Mouse (Mus musculus) hindbrain, embryonic 14.5 days (tissue): Measurements from ENCODE around the gene Adipor2. TPM values are rescaled to one million over a fixed set of nuclear protein-coding genes. Genes with fewer than 3 reads are reported as not detected.

Experiments
- ATAC-seq: fragments of 200-750 bp; cut with Nextera tagmentation; 2 replicates; pipeline ENCODE4 v1.8.0; 2017; ENCODE audit warnings: moderate number of reproducible peaks, mild to moderate bottlenecking, moderate TSS enrichment, moderate library complexity; ENCODE audit not compliant: low FRiP score
- DNase-seq: peaks from one replicate; pipeline ENCODE4 v3.0.0-alpha.2; 2015; ENCODE audit warnings: low spot score
- H3K27ac ChIP-seq: fragments of 300-500 bp; sonication (generic); 2 replicates; pipeline ENCODE4 v1.5.1; 2014; ENCODE audit warnings: mild to moderate bottlenecking, moderate library complexity
- H3K27me3 ChIP-seq: fragments of 300-500 bp; sonication (generic); 2 replicates; pipeline ENCODE4 v1.6.1; 2014; ENCODE audit warnings: mild to moderate bottlenecking, low read length, mixed read lengths; ENCODE audit not compliant: control insufficient read depth, insufficient read depth
- H3K36me3 ChIP-seq: fragments of 300-500 bp; sonication (generic); replicated peaks from 2 replicates; pipeline ENCODE4 v1.6.1; 2014; ENCODE audit not compliant: control insufficient read depth, insufficient read depth
- H3K4me1 ChIP-seq: fragments of 300-500 bp; sonication (generic); replicated peaks from 2 replicates; pipeline ENCODE4 v1.6.1; 2014; ENCODE audit warnings: antibody characterized with exemption, low read length, mixed read lengths; ENCODE audit not compliant: control insufficient read depth, insufficient read depth
- H3K4me2 ChIP-seq: fragments of 300-500 bp; sonication (generic); replicated peaks from 2 replicates; pipeline ENCODE4 v1.6.1; 2014; ENCODE audit warnings: mild to moderate bottlenecking, moderate library complexity
- H3K4me3 ChIP-seq: fragments of 300-500 bp; sonication (generic); replicated peaks from 2 replicates; pipeline ENCODE4 v1.5.1; 2014; ENCODE audit warnings: mild to moderate bottlenecking, low read length
- H3K9ac ChIP-seq: fragments of 300-500 bp; sonication (generic); 2 replicates; pipeline ENCODE4 v1.6.1; 2014
- H3K9me3 ChIP-seq: fragments of 300-500 bp; sonication (generic); 2 replicates; pipeline ENCODE4 v1.6.1; 2016; ENCODE audit warnings: low read length; ENCODE audit not compliant: control insufficient read depth
- WGBS: fragments of 180-500 bp; shearing (Covaris S2); extraction: QIAGEN DNeasy Blood & Tissue Kit; methylation state at CpG from one replicate; pipeline ENCODE4 v1.1.7; 2014; 5-methylcytosine and 5-hydroxymethylcytosine counted together
- polyA plus RNA-seq: library from polyadenylated mRNA; unstranded; fragments of >200 nt; fragmentation: Nextera tagmentation; extraction: Ambion mirVana; gene quantifications from 2 replicates; pipeline ENCODE4 v1.2.1, GENCODE M21; 2014

Gene Adipor2
- polyA plus RNA-seq, 1 experiment from 2014 or later = 27.3 TPM

DNA sequence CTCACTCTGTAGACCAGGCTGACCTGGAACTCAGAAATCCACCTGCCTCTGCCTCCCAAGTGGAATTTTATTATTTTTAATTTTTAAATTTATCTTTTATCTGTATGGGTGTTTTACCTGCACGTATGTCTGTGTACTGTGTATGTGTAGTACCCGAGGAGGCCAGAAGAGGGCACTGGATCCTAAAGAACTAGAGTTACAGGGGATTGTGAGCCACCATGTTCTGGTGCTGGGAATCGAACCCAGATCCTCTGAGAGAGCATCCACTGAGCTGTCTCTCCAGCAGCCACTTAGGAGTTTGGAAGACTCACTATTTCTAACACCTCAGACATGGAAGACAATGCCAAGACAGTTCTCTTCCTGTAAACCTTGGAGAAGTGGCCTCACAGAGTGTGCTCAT is 11.1 kb upstream of the Adipor2 start:
- no peak for ATAC-seq
- 87% methylated on average over 3 of the region's 3 CpGs for WGBS
- H3K4me3 ChIP-seq = no peak overlapping the region
- H3K36me3 ChIP-seq = no peaks in the 10 kb centered on the region
- no peak for DNase-seq
- no peaks in the 10 kb centered on the region for H3K9me3 ChIP-seq
- H3K4me2 ChIP-seq = no peak overlapping the region
- H3K9ac ChIP-seq = no peak overlapping the region
- H3K27ac ChIP-seq = no peak overlapping the region
- no peaks in the 10 kb centered on the region for H3K4me1 ChIP-seq
- no peaks in the 10 kb centered on the region for H3K27me3 ChIP-seq

DNA sequence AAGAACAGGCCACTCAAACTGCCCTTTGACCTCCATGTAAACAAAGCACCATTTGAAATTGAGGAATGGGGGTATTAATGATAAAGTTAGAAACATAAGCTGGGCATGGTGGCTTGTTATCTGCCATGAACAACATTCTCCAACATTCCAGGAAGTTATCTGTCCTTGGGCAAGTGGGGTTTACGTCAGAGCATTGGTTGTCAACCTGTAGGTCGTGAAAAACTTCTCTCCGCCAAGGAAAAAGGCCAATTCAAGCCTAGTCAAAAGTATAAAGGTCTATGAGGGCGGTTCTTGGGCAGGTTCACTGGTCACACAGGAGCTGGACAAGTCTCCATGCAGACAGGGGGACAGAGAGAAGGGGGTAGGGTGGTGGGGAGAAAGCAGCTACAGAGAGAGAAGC is 3.5 kb upstream of the Adipor2 start:
- ATAC-seq (no peak), DNase-seq (no peak)
- Histone ChIP-seq H3K4me2 (no peak overlapping the region), H3K27ac (no peak overlapping the region), H3K36me3 (no peaks in the 10 kb centered on the region), H3K27me3 (no peaks in the 10 kb centered on the region), H3K9ac (no peak overlapping the region), H3K4me3 (no peak overlapping the region), H3K9me3 (no peaks in the 10 kb centered on the region), H3K4me1 (0 out of 2 replicates have a peak, but pooled peaks cover 5% of the 10 kb centered on the region)
- WGBS = 95% methylated on average over 4 of the region's 4 CpGs

DNA sequence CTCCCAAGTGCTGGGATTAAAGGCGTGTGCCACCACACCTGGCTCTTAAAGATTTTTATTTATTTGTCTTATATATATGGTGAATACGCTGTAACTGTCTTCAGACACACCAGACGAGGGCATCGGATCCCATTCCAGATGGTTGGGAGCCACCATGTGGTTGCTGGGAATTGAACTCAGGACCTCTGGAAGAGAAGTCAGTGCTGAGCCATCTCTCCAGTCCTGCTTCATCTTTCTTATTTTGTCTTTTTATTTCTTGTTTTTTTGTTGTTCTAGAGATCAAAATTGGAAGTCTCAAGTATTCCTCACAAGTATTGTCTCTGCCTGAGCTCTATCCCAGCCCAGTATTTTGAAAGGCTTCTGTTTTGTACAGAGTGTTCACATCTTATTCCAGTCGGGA is 2.9 kb upstream of the Adipor2 start:
- Histone ChIP-seq H3K9ac (no peak overlapping the region), H3K27ac (no peak overlapping the region), H3K4me3 (no peak overlapping the region), H3K36me3 (no peaks in the 10 kb centered on the region), H3K27me3 (no peaks in the 10 kb centered on the region), H3K4me1 (0 out of 2 replicates have a peak, but pooled peaks cover 5% of the 10 kb centered on the region), H3K4me2 (no peak overlapping the region), H3K9me3 (no peaks in the 10 kb centered on the region)
- ATAC-seq (no peak), DNase-seq (no peak)
- WGBS = 98% methylated on average over 5 of the region's 5 CpGs

DNA sequence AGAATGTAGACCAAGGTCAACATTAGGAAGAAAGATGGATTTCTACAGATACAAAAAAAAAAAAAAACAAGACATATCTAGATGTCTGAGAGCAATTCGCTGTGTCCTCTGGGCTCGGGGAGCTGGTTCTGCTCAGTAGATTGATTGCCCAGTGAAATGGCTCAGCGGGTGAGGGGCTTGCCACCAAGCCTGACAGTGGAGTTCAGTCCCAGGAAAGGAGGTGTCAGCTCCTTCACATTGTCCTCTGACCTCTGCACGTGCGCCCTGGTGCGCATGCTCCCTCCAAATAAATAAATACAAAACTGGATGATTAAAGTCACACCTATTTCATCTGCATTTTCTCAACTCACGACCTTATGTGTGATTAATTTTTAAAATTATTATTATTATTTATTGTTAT is 1.9 kb upstream of the Adipor2 start:
- Histone ChIP-seq H3K27ac (0 out of 2 replicates have a peak overlapping the region, but pooled peaks have one; percentile 14), H3K4me2 (no peak overlapping the region), H3K9ac (no peak overlapping the region), H3K9me3 (no peaks in the 10 kb centered on the region), H3K4me3 (no peak overlapping the region), H3K4me1 (0 out of 2 replicates have a peak, but pooled peaks cover 5% of the 10 kb centered on the region), H3K27me3 (no peaks in the 10 kb centered on the region), H3K36me3 (no peaks in the 10 kb centered on the region)
- WGBS = 27% methylated on average over 7 of the region's 7 CpGs
- ATAC-seq = no peak
- DNase-seq = no peak

DNA sequence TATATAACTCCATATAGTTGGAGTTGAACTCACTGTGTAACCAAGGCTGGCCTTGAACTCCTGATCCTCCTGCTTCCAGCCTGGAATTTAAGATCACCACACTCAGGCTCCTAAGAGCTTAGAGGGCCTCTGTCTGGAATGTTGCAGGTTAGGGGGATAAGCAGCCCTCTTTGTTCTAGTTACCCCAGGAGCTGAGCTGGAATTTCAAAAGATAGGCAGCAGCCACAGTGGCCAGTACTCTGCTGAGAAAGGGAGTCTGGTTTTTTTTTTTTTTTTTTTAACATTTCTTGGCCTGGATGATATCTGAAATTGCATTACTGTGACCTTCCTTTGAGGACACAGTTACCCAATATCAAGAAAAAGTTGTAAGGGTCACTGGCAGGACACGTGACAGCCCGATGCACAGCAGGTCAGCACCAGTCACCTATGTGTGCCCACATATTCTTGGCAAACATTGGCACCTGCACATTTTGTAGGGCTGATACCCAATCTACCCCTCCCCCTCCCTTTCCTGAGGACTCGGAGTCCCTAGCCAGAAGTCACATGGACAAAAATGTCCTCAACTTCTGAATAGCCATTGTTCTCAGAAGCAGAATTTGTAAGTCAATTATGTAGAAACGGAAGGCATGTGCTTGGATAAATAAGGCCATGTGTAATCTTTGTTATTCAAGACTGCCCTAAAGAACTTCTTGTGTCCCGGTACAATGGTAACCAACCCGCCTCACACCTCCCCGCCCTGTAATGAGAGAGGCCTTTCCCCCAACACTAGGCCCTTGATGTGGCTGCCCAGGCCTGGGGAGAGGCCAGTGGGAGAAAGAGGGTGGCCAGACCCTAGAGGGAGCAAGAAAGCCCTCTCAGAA is 1.1 kb upstream of the Adipor2 start:
- DNase-seq = no peak
- Histone ChIP-seq H3K4me2 (no peak overlapping the region), H3K27me3 (no peaks in the 10 kb centered on the region), H3K36me3 (no peaks in the 10 kb centered on the region), H3K4me3 (no peak overlapping the region), H3K4me1 (0 out of 2 replicates have a peak, but pooled peaks cover 5% of the 10 kb centered on the region), H3K27ac (0 out of 2 replicates have a peak overlapping the region, but pooled peaks have one; percentile 38), H3K9me3 (no peaks in the 10 kb centered on the region), H3K9ac (no peak overlapping the region)
- WGBS = 18% methylated on average over 7 of the region's 7 CpGs
- ATAC-seq = peak; percentile 62; the same call in 1 of the 2 replicates

DNA sequence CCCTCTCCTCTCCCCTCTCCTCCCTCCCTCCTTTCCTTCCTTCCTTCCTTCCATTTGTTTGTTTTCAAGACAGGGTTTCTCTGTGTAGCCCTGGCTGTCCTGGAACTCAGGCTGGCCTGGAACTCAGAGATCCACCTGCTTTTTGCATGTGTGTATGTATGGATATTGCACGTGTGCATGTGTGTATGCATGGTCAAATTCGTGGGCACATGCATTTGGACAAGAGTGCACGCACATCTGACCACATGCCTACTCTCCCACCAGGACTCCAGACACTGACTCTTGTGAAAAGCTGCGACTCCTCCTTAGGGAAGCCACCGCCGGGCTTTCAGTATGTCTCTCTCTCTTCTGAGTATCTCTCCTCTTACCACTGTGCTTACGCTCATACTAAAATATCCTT is 317 bp upstream of the Adipor2 start:
- ATAC-seq (no peak), DNase-seq (no peak)
- Histone ChIP-seq H3K9me3 (no peaks in the 10 kb centered on the region), H3K27ac (no peak overlapping the region), H3K36me3 (no peaks in the 10 kb centered on the region), H3K4me1 (0 out of 2 replicates have a peak, but pooled peaks cover 5% of the 10 kb centered on the region), H3K4me2 (no peak overlapping the region), H3K9ac (no peak overlapping the region), H3K4me3 (no peak overlapping the region), H3K27me3 (no peaks in the 10 kb centered on the region)
- 57% methylated on average over 7 of the region's 7 CpGs for WGBS

DNA sequence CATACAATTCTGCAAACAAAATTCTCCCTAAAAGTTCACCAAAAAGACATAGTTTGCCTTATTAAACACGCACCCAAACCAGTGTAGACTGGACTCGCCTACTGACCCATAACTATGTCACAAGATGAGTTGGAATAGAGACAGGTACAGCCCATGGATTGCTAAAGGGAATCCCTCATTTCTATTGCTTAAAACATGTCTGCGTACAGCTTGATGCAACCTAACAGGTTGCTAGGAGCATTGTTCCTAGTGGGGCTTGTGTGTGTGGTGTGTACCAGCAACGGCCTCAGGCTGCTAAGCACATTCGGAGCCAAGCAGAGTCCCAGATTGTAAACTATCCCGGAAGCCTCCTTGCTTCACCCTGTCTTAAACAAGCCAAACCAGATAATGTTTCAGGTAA is 861 bp downstream of the Adipor2 start:
- H3K4me1 ChIP-seq = 0 out of 2 replicates have a peak, but pooled peaks cover 5% of the 10 kb centered on the region
- H3K27ac ChIP-seq = no peak overlapping the region
- DNase-seq (no peak), ATAC-seq (no peak)
- no peak overlapping the region for H3K4me3 ChIP-seq
- H3K4me2 ChIP-seq = no peak overlapping the region
- no peak overlapping the region for H3K9ac ChIP-seq
- no peaks in the 10 kb centered on the region for H3K36me3 ChIP-seq
- H3K27me3 ChIP-seq = no peaks in the 10 kb centered on the region
- H3K9me3 ChIP-seq = no peaks in the 10 kb centered on the region
- WGBS = 74% methylated on average over 6 of the region's 6 CpGs

DNA sequence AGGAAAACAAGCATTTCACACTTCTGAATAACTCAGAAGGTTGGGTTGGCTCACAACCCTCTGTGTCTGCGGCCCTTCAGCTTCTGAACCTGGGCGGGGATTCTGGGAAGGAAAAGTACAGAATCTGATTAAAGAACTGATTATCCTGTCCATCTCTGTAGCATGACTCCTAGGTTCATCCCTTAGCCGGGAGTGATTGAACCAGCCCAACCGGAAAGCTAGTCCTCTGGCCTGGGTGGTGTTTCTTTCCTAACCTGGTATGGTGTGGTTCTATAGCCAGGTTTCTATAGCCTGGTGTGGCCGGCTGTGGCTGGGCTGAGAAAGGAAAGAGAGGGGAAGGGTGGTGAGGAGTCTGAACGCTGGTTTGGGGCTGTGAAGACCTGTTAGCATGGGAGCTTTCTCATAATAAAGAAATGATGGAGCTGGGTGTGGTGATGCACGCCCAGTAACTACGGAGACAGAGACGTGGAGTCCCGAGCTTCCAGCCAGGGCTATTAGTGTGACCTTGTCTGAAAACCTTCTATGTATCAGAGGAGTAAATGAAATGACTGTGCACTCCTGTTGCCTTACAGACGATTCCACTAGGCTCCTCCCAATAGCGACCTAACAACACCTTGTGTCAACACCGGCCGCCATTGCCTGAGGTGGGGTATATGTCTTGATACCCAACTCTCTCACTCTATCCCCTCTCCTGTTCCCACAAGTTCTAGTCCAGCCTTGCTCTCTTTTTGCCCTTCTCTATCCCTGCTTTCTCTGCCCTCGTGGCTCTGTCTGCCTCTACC is 3.1 kb downstream of the Adipor2 start:
- DNase-seq (no peak), ATAC-seq (no peak)
- H3K4me1 ChIP-seq = 0 out of 2 replicates have a peak, but pooled peaks cover 5% of the 10 kb centered on the region
- no peak overlapping the region for H3K27ac ChIP-seq
- H3K9me3 ChIP-seq = no peaks in the 10 kb centered on the region
- H3K9ac ChIP-seq = no peak overlapping the region
- WGBS = 87% methylated on average over 15 of the region's 15 CpGs
- H3K4me3 ChIP-seq = no peak overlapping the region
- H3K4me2 ChIP-seq = no peak overlapping the region
- no peaks in the 10 kb centered on the region for H3K27me3 ChIP-seq
- H3K36me3 ChIP-seq = no peaks in the 10 kb centered on the region

DNA sequence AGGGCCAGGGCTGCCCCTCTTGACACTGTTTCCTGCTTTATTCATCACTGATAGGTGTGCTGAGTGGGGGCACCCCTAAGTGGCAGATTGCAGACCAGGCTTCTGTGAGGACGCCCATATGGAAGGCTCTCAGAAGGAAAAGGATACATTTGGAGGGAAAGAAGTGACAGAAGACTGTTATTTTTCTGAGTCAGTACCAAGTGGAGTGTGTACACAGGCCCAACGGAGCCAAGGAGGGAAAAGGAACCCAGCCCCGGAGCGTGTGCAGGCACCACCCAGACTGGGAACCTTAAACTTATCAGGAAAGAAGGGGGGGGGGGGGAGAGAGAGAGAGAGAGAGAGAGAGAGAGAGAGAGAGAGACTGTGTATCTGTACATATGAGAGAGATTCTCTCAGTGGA is 4.9 kb downstream of the Adipor2 start:
- ATAC-seq (no peak), DNase-seq (no peak)
- Histone ChIP-seq H3K9me3 (no peaks in the 10 kb centered on the region), H3K36me3 (no peaks in the 10 kb centered on the region), H3K4me3 (no peak overlapping the region), H3K4me1 (no peaks in the 10 kb centered on the region), H3K27me3 (no peaks in the 10 kb centered on the region), H3K4me2 (no peak overlapping the region), H3K9ac (no peak overlapping the region), H3K27ac (no peak overlapping the region)
- WGBS = 93% methylated on average over 4 of the region's 4 CpGs
